Mouse (Mus musculus): ENCODE measurements around the gene Stom. TPM values are rescaled to one million over a fixed set of nuclear protein-coding genes. Genes with fewer than 3 reads are reported as not detected.

Stom gene
- 1 to 10 TPM; 6.5 to 7.5 TPM for total RNA-seq (2021)

- intact Hi-C loops (cut with DNase I) = no loop called here
- DNase-seq (ENCODE audit: extremely low spot score in 1 of 2, low spot score in 2 of 2) = peak; percentile 96 to 100
These were observed at the start of gene Stom for GRCm38 (mm10) chr2:35336388-35337280. Gene Stom, minus strand, starts transcription at chr2:35336976.

- DNase-seq (ENCODE audit: extremely low spot score in 1 of 2, low spot score in 2 of 2) = no peak
- intact Hi-C loops (cut with DNase I) = no loop called here
These were observed 48.7 kb upstream of the Stom start for GRCm38 (mm10) chr2:35385441-35385871.

DNA sequence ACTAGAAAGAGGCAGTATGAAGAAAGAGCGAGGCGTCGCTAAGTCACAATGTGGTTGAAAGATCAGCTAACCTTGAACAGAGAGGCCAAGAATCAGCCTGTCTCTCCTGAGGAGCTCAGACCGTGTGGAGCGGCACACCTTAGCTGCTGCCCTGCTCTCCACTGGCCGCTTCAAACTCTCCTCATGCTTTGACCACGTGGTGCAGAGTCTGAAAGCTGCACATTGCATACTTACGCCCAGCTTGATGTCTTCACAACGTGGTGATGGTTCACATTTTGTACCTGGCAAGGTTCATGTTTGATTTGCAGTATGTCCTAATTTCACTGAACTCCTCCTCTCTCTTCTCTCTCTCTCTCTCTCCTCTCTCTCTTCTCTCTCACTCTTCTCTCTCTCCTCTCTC, 42.5 kb upstream of the Stom start:
- no peak for DNase-seq (ENCODE audit: extremely low spot score in 1 of 2, low spot score in 2 of 2)
- intact Hi-C loops (cut with DNase I) = no loop called here

DNA sequence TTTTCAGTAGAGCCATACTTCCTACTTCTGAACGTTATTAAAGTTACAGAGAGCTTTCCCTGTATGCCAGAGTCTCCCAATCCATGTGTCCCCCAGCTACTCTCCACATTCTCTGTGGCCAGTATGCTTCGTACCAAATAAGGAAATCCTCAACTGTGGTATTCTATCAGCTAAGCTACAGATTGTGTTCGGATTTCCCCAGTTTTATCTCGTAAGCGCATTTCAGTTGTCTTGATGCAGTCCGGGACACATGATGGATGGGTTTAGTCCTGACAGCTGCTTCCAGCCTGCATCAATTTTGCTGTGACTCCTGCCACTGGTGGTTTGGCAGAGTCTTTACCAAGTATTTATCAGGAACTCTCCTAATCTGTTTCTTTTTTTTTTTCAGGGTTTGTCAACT, 40.8 kb upstream of the Stom start:
- DNase-seq (ENCODE audit: extremely low spot score in 1 of 2, low spot score in 2 of 2) = no peak
- intact Hi-C loops (cut with DNase I) = no loop called here

DNA sequence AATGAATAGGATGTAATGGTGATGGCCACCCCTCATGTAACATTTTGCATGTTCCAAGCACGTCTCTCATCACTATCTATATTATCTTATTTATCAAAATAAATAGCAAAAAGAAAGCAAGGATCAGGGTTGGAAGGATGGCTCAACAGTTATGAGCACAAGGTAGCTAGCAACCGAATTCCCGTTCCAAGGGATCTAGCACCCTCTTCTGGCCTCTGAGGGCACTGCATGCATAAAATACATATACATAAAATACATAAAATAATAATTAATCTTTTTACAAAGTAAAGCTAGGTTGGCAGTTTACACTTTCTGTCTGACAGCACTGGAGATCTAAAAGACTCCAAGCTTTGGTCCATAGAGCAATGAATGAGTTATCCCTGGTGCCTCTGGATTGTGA, 36.2 kb upstream of the Stom start:
- peak in 1 of 2 experiments; percentile 27 for DNase-seq (ENCODE audit: extremely low spot score in 1 of 2, low spot score in 2 of 2)
- intact Hi-C loops (cut with DNase I) = no loop called here

- intact Hi-C loops (cut with DNase I) = no loop called here
- no peak for DNase-seq (ENCODE audit: extremely low spot score in 1 of 2, low spot score in 2 of 2)
These were observed 33.9 kb upstream of the Stom start for GRCm38 (mm10) chr2:35370686-35371085.

GRCm38 (mm10) chr2:35367629-35368028, 30.9 kb upstream of the Stom start, which contains the start of gene 4930568D16Rik:
Gene 4930568D16Rik, minus strand, starts transcription at chr2:35367729.
- intact Hi-C loops (cut with DNase I) = no loop called here
- no peak for DNase-seq (ENCODE audit: extremely low spot score in 1 of 2, low spot score in 2 of 2)

GRCm38 (mm10) chr2:35349184-35349583, 12.4 kb upstream of the Stom start:
- DNase-seq (ENCODE audit: extremely low spot score in 1 of 2, low spot score in 2 of 2) = no peak
- intact Hi-C loops (cut with DNase I) = loop anchor here (2.0 kb wide), 1 partner anchor 50 kb away; no protein-coding TSS in a partner anchor

- intact Hi-C loops (cut with DNase I) = no loop called here
These were observed 9.2 kb upstream of the Stom start for GRCm38 (mm10) chr2:35345984-35346383.

GRCm38 (mm10) chr2:35342605-35343004, 5.8 kb upstream of the Stom start:
- DNase-seq (ENCODE audit: extremely low spot score in 1 of 2, low spot score in 2 of 2) = no peak
- intact Hi-C loops (cut with DNase I) = no loop called here

More at GRCm38 (mm10) chr2:35345984-35346383, 9.2 kb upstream of the Stom start:
- no peak for DNase-seq (ENCODE audit: extremely low spot score in 1 of 2, low spot score in 2 of 2)

DNA sequence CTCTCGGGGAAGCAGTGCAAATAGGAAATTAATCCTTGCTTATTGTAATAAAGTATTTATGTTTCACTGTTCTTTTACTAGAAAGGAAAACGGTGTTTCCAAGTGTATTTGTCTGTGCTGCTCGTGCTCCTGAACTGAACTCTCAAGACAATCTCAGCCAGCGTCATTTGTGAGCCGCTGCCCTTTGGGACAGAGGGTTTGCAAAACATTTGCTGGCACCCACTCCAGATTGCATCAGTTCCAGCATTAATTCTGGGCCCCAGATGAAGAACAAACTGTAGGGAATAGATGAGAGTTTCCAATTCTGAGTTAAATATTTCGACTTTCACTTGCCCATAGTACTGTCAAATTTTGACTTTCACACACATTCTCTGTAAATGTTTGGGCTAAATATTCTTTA, 1.9 kb upstream of the Stom start:
- intact Hi-C loops (cut with DNase I) = no loop called here

GRCm38 (mm10) chr2:35338036-35338435, 1.3 kb upstream of the Stom start:
- no peak for DNase-seq (ENCODE audit: extremely low spot score in 1 of 2, low spot score in 2 of 2)
- intact Hi-C loops (cut with DNase I) = no loop called here

More for the DNA sequence above, 1.9 kb upstream of the Stom start:
- DNase-seq (ENCODE audit: extremely low spot score in 1 of 2, low spot score in 2 of 2) = no peak

GRCm38 (mm10) chr2:35337419-35337818, 643 bp upstream of the Stom start:
- intact Hi-C loops (cut with DNase I) = no loop called here
- no peak for DNase-seq (ENCODE audit: extremely low spot score in 1 of 2, low spot score in 2 of 2)

- no peak for DNase-seq (ENCODE audit: extremely low spot score in 1 of 2, low spot score in 2 of 2)
- intact Hi-C loops (cut with DNase I) = no loop called here
These were observed 1.2 kb downstream of the Stom start for GRCm38 (mm10) chr2:35335620-35336019.

- intact Hi-C loops (cut with DNase I) = no loop called here
- DNase-seq (ENCODE audit: extremely low spot score in 1 of 2, low spot score in 2 of 2) = no peak
These were observed 3.1 kb downstream of the Stom start for GRCm38 (mm10) chr2:35333670-35334069.

- intact Hi-C loops (cut with DNase I) = no loop called here
- DNase-seq (ENCODE audit: extremely low spot score in 1 of 2, low spot score in 2 of 2) = no peak
These were observed 5.6 kb downstream of the Stom start for GRCm38 (mm10) chr2:35331205-35331604.

DNA sequence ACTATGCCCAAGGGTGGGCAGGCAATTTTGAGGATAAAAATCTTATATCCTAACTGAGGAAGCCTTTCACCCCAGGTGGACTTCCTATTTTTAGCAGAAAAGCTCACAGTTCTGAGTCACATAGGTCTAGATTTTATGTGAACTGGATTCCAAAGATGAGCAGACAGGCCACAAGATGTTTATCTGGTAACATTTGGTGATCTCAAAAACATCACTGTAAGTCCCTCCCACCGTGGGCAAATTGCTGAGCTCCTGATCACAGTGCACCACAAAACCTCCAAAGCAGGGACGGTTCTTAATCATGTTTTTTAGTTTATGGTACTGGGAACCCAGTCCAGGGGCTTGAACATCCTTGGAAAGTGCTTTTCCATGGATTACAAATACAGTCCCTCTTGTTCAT, 7.7 kb downstream of the Stom start:
- intact Hi-C loops (cut with DNase I) = no loop called here
- DNase-seq (ENCODE audit: extremely low spot score in 1 of 2, low spot score in 2 of 2) = no peak

DNA sequence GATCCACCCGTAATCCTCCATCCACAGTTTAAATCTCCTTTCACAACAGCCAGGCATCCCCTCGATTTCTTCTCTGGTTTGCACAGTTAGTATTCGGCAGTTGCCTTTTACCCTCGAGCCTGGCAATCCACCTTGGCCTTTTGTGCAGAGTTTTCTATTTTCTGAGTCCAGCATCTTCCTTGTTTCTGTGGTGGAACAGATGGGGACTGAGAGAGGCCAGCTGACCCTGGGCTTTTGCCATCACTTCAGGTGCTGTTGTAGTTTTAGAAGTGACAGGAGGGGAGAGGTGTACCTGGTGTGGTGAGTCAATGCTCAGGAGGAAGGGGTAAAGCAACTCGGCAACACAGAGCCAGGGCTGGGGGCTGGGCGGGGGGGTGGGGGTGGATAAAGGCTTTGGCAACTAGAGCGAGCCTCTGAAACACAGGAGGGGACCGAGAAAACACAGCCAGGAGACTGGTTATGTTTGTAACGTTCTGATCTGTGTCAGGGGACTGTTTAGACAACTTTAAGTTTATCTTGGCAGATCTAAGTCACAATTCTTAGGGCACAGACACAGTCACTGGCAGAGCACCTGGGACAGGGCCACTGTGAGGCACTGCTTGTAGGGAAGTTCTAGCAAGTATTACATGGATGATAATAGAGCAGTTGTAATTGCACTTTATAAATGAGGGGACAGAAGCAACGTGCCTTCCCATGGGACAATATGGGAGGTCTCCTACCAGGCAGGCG, 8.5 kb downstream of the Stom start:
- intact Hi-C loops (cut with DNase I) = no loop called here
- no peak for DNase-seq (ENCODE audit: extremely low spot score in 1 of 2, low spot score in 2 of 2)

DNA sequence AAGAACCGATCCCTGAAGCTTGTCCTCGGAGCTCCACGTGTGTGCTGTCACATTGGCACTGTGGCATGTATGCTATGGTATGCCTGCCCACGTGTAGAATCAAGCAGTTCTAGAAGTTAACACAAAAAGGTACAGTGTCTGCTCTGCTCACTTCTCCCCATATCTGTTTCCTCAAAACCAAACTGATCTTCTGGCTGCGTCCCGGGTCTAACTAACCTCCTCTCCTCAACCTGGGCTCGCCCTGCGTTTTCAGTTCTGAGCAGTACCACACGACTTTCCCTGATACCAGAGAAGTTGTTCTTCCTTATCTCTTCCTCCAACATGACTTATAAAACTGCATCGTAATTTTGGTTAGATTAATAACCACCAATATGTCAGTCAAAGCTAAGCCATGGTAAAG, 9.2 kb downstream of the Stom start:
- DNase-seq (ENCODE audit: extremely low spot score in 1 of 2, low spot score in 2 of 2) = no peak
- intact Hi-C loops (cut with DNase I) = no loop called here

DNA sequence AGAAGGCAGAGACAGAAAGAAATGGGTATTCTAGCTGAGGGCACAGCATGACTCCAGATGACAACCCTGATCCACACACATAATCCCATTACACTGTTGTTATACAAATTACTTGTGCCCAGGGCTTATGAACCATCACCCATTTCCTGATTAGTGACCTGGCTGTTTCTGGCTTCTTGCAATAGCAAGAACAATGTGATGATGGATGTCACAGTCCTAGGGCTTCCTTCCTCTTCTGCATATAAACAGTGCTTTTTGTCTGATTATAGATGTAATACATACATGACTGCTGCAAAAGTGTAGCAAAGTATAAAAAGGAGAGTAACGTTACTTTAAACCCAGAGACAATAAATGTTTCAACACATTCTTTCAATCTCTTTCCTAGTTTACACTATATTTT, 9.8 kb downstream of the Stom start:
- DNase-seq (ENCODE audit: extremely low spot score in 1 of 2, low spot score in 2 of 2) = no peak
- intact Hi-C loops (cut with DNase I) = no loop called here

Measured in left cerebral cortex, postnatal 10 days (tissue).